Mouse (Mus musculus) thymus, postnatal 25 days (tissue): ENCODE data around the gene Aldh18a1.
A peak's percentile ranks its signal among the peaks of the same experiment; 100 is the strongest.
"Not testable (repeated sequence)": the region's sequence is repeated elsewhere in the genome, so short reads cannot be mapped to it uniquely, and the experiment has no call there.

ENCODE experiments used
- DNase-seq: peaks from one replicate; pipeline ENCODE4 v3.0.0; 2022

Aldh18a1 gene

GRCm38 (mm10) chr19:40588293-40588654 is at the start of gene Aldh18a1:
Gene Aldh18a1, minus strand, starts transcription at chr19:40588463.
- DNase-seq: peak; percentile 98

GRCm38 (mm10) chr19:40637601-40638000 is 49.3 kb upstream of the Aldh18a1 start:
- DNase-seq: no peak

- no peak for DNase-seq
These were observed 48.8 kb upstream of the Aldh18a1 start for GRCm38 (mm10) chr19:40637091-40637490.

GRCm38 (mm10) chr19:40633144-40633543 is 44.9 kb upstream of the Aldh18a1 start:
- no peak for DNase-seq

GRCm38 (mm10) chr19:40632668-40633067 is 44.4 kb upstream of the Aldh18a1 start:
- no peak for DNase-seq

GRCm38 (mm10) chr19:40632193-40632592 is 43.9 kb upstream of the Aldh18a1 start:
- DNase-seq: no peak

- no peak for DNase-seq
These were observed 42.3 kb upstream of the Aldh18a1 start for GRCm38 (mm10) chr19:40630606-40631005.

GRCm38 (mm10) chr19:40630096-40630495 is 41.8 kb upstream of the Aldh18a1 start:
- DNase-seq: no peak

- no peak for DNase-seq
These were observed 40.7 kb upstream of the Aldh18a1 start for GRCm38 (mm10) chr19:40628950-40629349.

GRCm38 (mm10) chr19:40625935-40626334 is 37.7 kb upstream of the Aldh18a1 start:
- no peak for DNase-seq

GRCm38 (mm10) chr19:40621616-40622015 is 33.4 kb upstream of the Aldh18a1 start:
- DNase-seq: not testable (repeated sequence)

GRCm38 (mm10) chr19:40616021-40616420 is 27.8 kb upstream of the Aldh18a1 start:
- DNase-seq: no peak

GRCm38 (mm10) chr19:40614811-40615210 is 26.5 kb upstream of the Aldh18a1 start:
- no peak for DNase-seq

- peak; percentile 94 for DNase-seq
These were observed 23.7 kb upstream of the Aldh18a1 start, which contains the start of the genes Tctn3 and Entpd1 for GRCm38 (mm10) chr19:40611830-40612506. Gene Tctn3, minus strand, starts transcription at chr19:40612233. Gene Entpd1, plus strand, starts transcription at chr19:40612366.

- DNase-seq: no peak
These were observed 19.4 kb upstream of the Aldh18a1 start for GRCm38 (mm10) chr19:40607676-40608075.

GRCm38 (mm10) chr19:40605189-40605588 is 16.9 kb upstream of the Aldh18a1 start:
- no peak for DNase-seq

GRCm38 (mm10) chr19:40601870-40602269 is 13.6 kb upstream of the Aldh18a1 start:
- no peak for DNase-seq

GRCm38 (mm10) chr19:40600846-40601245 is 12.6 kb upstream of the Aldh18a1 start:
- DNase-seq: not testable (repeated sequence)

GRCm38 (mm10) chr19:40595831-40596230 is 7.6 kb upstream of the Aldh18a1 start:
- DNase-seq: no peak

- no peak for DNase-seq
These were observed 7.0 kb upstream of the Aldh18a1 start for GRCm38 (mm10) chr19:40595231-40595630.

- DNase-seq: no peak
These were observed 1.2 kb upstream of the Aldh18a1 start for GRCm38 (mm10) chr19:40589530-40589880.

- peak; percentile 96 for DNase-seq
These were observed 725 bp upstream of the Aldh18a1 start for GRCm38 (mm10) chr19:40588847-40589529.

GRCm38 (mm10) chr19:40587491-40588292 is 571 bp downstream of the Aldh18a1 start:
- no peak for DNase-seq

GRCm38 (mm10) chr19:40586908-40587307 is 1.4 kb downstream of the Aldh18a1 start:
- no peak for DNase-seq
